Mouse (Mus musculus) MEL-GATA-1-ER (cell line): ENCODE data around the gene Epha1.

Experiments
- DNase-seq: peaks from one replicate; pipeline ENCODE4 v3.0.0-alpha.2; 2012; ENCODE audit warnings: low read depth; ENCODE audit errors: extremely low read depth

Epha1 gene

DNA sequence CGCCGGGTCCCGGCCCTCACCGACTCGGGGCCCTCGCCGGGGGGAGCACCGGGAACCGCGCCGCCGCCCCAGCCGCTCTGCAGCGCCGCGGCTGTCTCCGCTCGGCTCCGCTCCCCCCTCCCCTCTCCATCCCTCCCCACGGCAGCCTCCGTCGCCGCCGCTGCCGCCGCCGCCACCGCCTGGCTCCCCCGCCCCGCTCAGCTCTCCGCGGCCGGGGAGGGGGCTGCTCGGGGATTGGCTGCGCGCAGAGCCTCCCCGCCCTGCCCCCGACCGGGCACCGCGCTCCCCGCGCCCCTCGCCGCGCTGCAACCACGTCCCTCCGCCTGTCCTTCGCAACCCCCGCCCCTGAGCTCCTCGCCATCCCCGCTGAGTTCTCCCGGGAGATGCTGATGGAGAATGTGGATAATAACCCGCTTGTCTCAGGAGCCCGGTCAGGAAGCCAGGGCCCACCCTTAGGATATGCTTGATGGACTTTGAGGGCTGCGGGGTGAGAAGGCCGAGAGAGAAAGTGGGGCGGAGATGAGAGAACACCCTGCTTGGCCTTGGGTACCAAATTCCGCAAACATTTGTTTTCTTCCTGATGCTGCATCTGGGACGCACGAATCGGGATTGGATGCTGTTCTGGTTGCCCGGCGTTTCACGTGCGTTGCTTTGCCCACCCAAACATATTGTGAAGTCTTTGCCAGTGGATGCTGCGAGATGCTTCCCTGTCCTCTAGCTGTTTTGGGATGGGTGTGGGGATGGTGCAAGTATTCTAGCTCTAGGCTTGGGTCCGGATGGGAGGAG lies 48.4 kb downstream of the Epha1 start, which contains the start of gene Fam131b:
Gene Fam131b (minus strand): TSS at position 162 of the 786 bp plus-strand sequence.
- DNase-seq: no peak

GRCm38 (mm10) chr6:42324067-42324481 lies 49.0 kb downstream of the Epha1 start:
- DNase-seq: no peak

- no peak for DNase-seq
Measured at GRCm38 (mm10) chr6:42323371-42324066, 49.5 kb downstream of the Epha1 start.

- no peak for DNase-seq
Measured at GRCm38 (mm10) chr6:42318293-42318692, 54.8 kb downstream of the Epha1 start.

GRCm38 (mm10) chr6:42310427-42311053 lies 62.5 kb downstream of the Epha1 start:
- DNase-seq: peak; percentile 59

GRCm38 (mm10) chr6:42309816-42310378 lies 63.2 kb downstream of the Epha1 start:
- no peak for DNase-seq
